Mouse (Mus musculus): Measurements from ENCODE around the gene Gm281.
"Not testable (repeated sequence)": the region's sequence is repeated elsewhere in the genome, so short reads cannot be mapped to it uniquely, and the experiment has no call there.

The Gm281 gene

GRCm38 (mm10) chr14:13914387-13915082 is at the start of gene Gm281:
Gene Gm281, minus strand, starts transcription at chr14:13914478.
- DNase-seq = no peak

- no peak for DNase-seq
Observed at GRCm38 (mm10) chr14:13963527-13963926, 49.2 kb upstream of the Gm281 start.

- peak; percentile 77 for DNase-seq
Observed at GRCm38 (mm10) chr14:13962476-13962875, 48.2 kb upstream of the Gm281 start.

DNA sequence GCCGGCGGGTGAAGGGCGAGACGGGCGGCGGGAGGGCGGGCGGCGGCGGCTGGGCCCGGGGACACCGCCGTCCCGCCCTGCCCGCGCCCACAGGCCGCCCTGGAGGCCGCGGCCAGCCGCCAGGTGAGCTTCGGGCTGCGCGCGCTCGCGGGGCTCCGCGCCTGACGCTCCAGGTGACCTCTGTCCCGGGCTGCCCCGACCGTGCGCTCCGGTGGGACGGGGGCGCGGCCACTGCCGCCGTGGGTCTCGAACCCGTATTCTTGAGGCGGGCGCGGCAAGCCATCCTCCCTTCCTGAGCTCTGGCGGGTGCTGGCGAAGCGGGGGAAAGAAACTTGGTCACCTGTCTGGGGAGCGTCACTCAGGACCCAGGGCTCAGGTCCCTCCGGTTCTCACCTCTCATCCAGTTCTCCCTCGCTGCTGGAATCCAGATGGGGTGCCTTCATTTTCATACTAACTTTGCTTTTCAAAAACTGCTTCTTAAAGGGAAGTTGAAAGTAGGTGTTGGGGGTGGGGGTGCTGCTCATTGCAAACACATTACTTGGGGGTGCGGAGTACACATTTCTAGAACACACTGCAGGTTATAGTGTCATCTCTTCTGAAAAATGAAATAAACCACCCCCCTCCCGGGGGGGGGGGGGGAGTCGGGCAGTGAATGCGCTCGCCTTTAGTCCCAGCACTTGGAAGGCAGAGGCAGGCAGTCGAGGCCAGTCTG is 47.3 kb upstream of the Gm281 start, which contains the start of the genes Atxn7 and Thoc7:
Gene Atxn7 (plus strand): TSS at position 40 of the 712 bp plus-strand sequence.
Gene Thoc7 (minus strand): TSS at position 452 of the 712 bp plus-strand sequence.
- peak; percentile 65 for DNase-seq

- DNase-seq = peak; percentile 54
Observed at GRCm38 (mm10) chr14:13960482-13961325, 46.4 kb upstream of the Gm281 start.

GRCm38 (mm10) chr14:13960079-13960478 is 45.8 kb upstream of the Gm281 start:
- DNase-seq = peak; percentile 32

DNA sequence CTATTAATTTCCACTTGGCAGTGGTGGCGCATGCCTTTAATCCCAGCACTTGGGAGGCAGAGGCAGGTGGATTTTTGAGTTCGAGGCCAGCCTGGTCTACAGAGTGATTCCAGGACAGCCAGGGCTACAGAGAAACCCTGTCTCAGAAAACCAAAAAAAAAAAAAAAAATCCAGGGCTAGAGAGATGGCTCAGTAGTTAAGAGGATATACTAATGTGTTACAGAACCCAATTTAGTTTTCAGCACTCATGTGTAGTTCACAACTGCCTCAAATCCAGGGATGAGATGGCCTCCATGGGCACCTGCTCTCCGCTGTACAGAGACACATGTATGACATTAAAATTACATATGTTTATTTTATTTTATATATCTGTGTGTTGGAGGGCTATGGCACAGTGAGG is 37.9 kb upstream of the Gm281 start:
- DNase-seq = not testable (repeated sequence)

DNA sequence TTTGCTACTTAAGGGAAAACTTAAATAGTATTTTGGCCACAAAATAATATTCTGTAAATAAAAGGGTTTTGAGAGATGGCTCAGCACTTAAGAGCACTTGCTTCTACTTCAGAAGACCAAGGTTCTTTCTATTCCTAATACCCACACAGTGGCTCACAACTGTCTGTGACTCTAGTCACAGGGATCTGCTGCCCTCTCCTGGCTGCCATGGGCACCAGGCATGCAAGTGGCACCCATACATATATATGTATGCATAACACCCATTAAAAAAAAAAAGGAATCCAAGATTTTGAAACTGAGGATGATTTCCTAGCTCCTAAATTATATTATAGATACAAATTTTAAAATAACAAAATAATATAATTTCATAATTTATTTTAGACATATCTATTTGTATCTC is 36.1 kb upstream of the Gm281 start:
- DNase-seq = no peak

DNA sequence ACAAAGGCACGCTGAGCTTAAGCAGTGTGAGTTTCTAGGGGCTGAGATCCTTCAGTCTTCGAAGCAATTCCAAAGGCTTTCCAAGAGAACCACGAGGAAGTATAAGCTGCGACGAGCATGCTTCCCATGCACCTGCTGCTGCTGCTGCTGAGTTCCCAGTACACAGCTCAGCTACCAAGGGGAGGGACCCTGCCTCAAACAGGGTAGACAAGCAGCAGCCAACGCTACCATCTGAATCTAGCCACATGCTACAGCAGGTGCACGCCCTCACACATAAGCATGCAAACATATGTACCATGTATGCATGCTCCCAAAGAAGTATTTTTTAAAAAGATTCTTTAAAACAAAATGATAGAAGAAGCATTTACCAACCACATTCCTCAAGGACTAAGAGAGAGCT is 34.1 kb upstream of the Gm281 start:
- DNase-seq = no peak

GRCm38 (mm10) chr14:13944686-13945085 is 30.4 kb upstream of the Gm281 start:
- DNase-seq = no peak

- no peak for DNase-seq
Observed at GRCm38 (mm10) chr14:13934052-13934371, 19.7 kb upstream of the Gm281 start.

- no peak for DNase-seq
Observed at GRCm38 (mm10) chr14:13933290-13934051, 19.2 kb upstream of the Gm281 start.

GRCm38 (mm10) chr14:13917630-13918029 is 3.4 kb upstream of the Gm281 start:
- DNase-seq = peak; percentile 71

- DNase-seq = no peak
Observed at GRCm38 (mm10) chr14:13917208-13917607, 2.9 kb upstream of the Gm281 start.

- no peak for DNase-seq
Observed at GRCm38 (mm10) chr14:13915207-13915606, 929 bp upstream of the Gm281 start.

GRCm38 (mm10) chr14:13910148-13910547 is 4.1 kb downstream of the Gm281 start:
- DNase-seq = no peak

GRCm38 (mm10) chr14:13907145-13907544 is 7.1 kb downstream of the Gm281 start:
- DNase-seq = no peak

- DNase-seq = no peak
Observed at GRCm38 (mm10) chr14:13906461-13906860, 7.8 kb downstream of the Gm281 start.

DNA sequence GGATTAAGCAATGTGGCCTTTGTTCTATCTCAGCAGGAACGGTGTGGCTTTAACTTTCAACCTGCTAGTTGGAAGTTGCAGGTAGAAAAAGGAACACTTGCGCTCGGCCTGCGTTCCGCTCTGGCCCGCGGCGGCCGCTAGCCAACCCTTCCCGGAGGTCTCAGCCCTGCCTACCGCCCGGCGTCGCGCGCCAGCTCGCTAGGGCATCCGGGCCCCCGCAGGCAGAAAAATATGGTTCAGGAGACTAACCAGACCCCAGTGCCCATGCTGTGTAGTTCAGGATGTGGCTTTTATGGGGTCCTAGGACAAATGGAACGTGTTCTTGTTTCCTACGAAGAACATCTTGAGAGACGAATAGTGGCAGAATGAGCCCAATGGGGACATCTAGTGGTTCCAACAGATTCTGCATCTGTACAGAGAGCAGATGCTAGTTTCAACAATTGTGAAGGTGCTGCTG is 12.6 kb downstream of the Gm281 start:
- peak; percentile 61 for DNase-seq

GRCm38 (mm10) chr14:13895198-13895597 is 19.1 kb downstream of the Gm281 start:
- DNase-seq = no peak

DNA sequence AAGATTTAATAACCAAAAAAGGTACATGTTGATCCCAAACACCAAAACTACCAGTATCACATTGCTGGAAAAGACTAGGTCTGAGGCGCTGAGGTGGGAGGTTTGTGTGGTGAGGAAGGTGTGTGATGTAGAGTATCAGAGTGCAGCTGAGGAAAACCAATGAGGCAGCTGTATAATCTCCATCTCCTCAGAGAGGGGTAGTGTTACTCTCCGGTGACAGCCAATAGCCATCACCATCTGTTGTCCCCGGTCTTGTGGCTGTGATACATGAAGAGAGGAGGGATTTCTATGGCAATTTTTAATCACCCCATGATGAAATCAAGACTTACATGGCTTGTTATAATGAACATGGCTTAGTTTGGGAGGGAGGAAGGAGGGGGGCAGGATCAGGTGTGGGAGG is 20.5 kb downstream of the Gm281 start:
- DNase-seq = no peak

DNA sequence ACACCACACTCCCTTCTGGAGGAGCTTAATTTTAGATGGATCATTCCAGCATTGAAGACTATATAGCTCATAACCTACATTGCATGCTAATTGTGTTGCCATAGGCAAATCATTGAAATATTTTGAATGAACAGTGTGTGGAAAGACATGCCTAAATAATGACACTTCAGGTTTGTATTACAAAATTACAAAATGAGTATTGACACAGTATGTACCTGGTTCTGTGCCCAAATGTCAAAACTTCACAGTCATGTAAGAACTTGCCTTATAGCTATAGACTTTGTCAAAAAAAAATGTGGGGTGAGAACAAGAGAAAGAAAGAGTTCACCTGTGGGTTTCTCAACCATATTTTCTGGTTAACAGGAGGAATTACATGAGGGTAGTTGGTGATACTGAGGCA is 52.9 kb downstream of the Gm281 start:
- DNase-seq = no peak

Measured in kidney, adult 9 months (tissue).